Mouse (Mus musculus) erythroblast, adult 5-6 weeks (primary cell): ENCODE measurements around the gene Gm43951. TPM values are rescaled to one million over a fixed set of nuclear protein-coding genes. Genes with fewer than 3 reads are reported as not detected.
"Not testable (repeated sequence)": the region's sequence is repeated elsewhere in the genome, so short reads cannot be mapped to it uniquely, and the experiment has no call there.

Experiments
- ATAC-seq: replicated peaks from 2 replicates; pipeline ENCODE4 v1.8.0; 2016; ENCODE audit warnings: moderate number of reproducible peaks, mild to moderate bottlenecking, moderate TSS enrichment, inconsistent platforms; ENCODE audit not compliant: poor library complexity, low FRiP score, severe bottlenecking
- total RNA-seq, 2 experiments: library from RNA; stranded (forward) in 1 of 2; stranded (reverse) in 1 of 2; fragments of 150-400 nt in 1 of 2; fragments of 200-764, 138-1000 nt in 1 of 2; gene quantifications; 2 replicates each; pipeline versions ENCODE4 v1.2.3 to v1.2.4; 2015 to 2017; ENCODE audit warnings: low replicate concordance in 2 of 2

Gm43951 gene
- total RNA-seq, 2 experiments from 2014 or later = not detected

- peak; percentile 95 for ATAC-seq
Measured at GRCm38 (mm10) chr11:72207204-72207833, 679 bp upstream of the Gm43951 start, which contains the start of the genes 4933427D14Rik and Txndc17. Gene 4933427D14Rik, minus strand, starts transcription at chr11:72207459. Gene Txndc17, plus strand, starts transcription at chr11:72207547.

- ATAC-seq = no peak
Measured at GRCm38 (mm10) chr11:72205256-72205655, 1.4 kb downstream of the Gm43951 start.

- no peak for ATAC-seq
Measured at GRCm38 (mm10) chr11:72203440-72203839, 3.2 kb downstream of the Gm43951 start.

- no peak for ATAC-seq
Measured at GRCm38 (mm10) chr11:72196506-72196905, 10.1 kb downstream of the Gm43951 start.

GRCm38 (mm10) chr11:72194259-72194658, 12.4 kb downstream of the Gm43951 start:
- ATAC-seq = no peak

- ATAC-seq = no peak
Measured at GRCm38 (mm10) chr11:72190857-72191256, 15.8 kb downstream of the Gm43951 start.

- no peak for ATAC-seq
Measured at GRCm38 (mm10) chr11:72184252-72184651, 22.4 kb downstream of the Gm43951 start.

GRCm38 (mm10) chr11:72181136-72181535, 25.5 kb downstream of the Gm43951 start:
- no peak for ATAC-seq

- no peak for ATAC-seq
Measured at GRCm38 (mm10) chr11:72180556-72180955, 26.1 kb downstream of the Gm43951 start.

- ATAC-seq = no peak
Measured at GRCm38 (mm10) chr11:72176553-72176952, 30.1 kb downstream of the Gm43951 start.

- ATAC-seq = no peak
Measured at GRCm38 (mm10) chr11:72175966-72176365, 30.7 kb downstream of the Gm43951 start.

GRCm38 (mm10) chr11:72174721-72175120, 31.9 kb downstream of the Gm43951 start:
- ATAC-seq = no peak

GRCm38 (mm10) chr11:72173506-72173905, 33.1 kb downstream of the Gm43951 start:
- ATAC-seq = no peak

- not testable (repeated sequence) for ATAC-seq
Measured at GRCm38 (mm10) chr11:72171906-72172305, 34.7 kb downstream of the Gm43951 start.

GRCm38 (mm10) chr11:72169871-72170270, 36.8 kb downstream of the Gm43951 start:
- no peak for ATAC-seq

- ATAC-seq = no peak
Measured at GRCm38 (mm10) chr11:72163198-72163597, 43.4 kb downstream of the Gm43951 start.

- ATAC-seq = no peak
Measured at GRCm38 (mm10) chr11:72156624-72157023, 50.0 kb downstream of the Gm43951 start.

- no peak for ATAC-seq
Measured at GRCm38 (mm10) chr11:72155981-72156428, 50.6 kb downstream of the Gm43951 start.

- no peak for ATAC-seq
Measured at GRCm38 (mm10) chr11:72155186-72155980, 51.3 kb downstream of the Gm43951 start.
